Mouse (Mus musculus) monocyte, adult 5-6 weeks (primary cell): Measurements from ENCODE around the gene Mtg2. TPM values are rescaled to one million over a fixed set of nuclear protein-coding genes. Genes with fewer than 3 reads are reported as not detected.

ENCODE experiments used
- ATAC-seq: fragments of 153-309, 156-312 bp; replicated peaks from 2 replicates; pipeline ENCODE4 v1.8.0; 2017; ENCODE audit warnings: mild to moderate bottlenecking; ENCODE audit not compliant: low TSS enrichment, insufficient number of reproducible peaks, severe bottlenecking, poor library complexity, low FRiP score
- total RNA-seq: library from RNA; stranded (forward); fragments of 200-1000, 200-491, 200-594 nt; gene quantifications from 3 replicates; pipeline ENCODE4 v1.2.3, GENCODE M21; 2017

Mtg2 gene
- total RNA-seq, 1 experiment from 2014 or later, result 13.7 TPM

DNA sequence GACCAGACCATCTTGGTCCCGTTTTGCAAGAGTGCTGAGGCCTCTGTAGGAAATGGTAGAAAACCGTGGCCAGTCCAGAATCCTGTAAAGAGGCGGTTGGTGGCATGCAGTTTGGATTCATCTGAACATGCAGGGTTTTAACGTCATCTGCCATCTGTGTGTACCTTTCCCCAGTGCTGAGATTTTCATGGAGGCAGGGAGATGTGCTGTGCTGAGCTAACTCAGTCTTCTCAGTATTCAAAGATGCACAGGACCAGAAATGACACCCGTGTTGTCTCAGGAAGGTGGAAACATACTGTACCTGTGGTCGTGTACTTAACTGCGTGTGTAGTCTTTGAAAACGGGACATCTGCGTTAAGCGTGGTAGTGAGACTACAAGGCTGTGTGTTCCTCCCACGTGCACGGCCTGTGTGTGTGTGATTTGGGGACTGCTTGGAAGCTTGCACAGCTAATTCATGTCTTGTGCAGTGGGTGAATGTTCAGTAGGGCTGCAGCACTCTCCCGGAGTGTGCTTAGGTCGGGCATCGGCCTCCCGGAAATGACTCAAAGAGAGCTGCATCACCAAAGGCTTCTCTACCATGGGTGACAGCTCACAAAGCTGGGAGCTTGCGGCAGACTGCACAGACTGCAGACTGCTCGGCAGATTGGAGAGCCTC, 22.3 kb upstream of the Mtg2 start:
- ATAC-seq, result no peak

GRCm38 (mm10) chr2:180050986-180051385, 19.4 kb upstream of the Mtg2 start:
- ATAC-seq, result peak; percentile 55

GRCm38 (mm10) chr2:180051986-180052733, 18.2 kb upstream of the Mtg2 start:
- ATAC-seq, result no peak

DNA sequence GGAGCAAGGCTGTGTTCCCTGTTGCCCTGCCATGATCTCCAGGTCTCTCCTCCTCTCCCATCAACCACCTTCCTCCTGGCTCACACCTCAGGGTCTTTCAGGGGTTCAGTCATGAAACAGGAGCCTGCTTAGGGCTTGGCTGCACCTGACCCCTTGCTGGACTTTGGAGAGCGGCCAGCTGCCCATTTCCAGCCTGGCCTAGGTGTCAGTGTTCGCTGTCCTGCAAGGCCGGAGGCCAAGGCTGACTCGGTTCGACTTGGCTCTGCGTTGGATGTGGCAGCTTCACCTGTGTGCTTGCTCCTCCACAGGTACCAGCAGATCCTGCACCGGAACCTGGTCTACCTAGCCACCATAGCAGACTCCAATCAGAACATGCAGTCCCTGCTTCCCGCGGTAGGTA, 17.4 kb upstream of the Mtg2 start:
- ATAC-seq, result no peak

DNA sequence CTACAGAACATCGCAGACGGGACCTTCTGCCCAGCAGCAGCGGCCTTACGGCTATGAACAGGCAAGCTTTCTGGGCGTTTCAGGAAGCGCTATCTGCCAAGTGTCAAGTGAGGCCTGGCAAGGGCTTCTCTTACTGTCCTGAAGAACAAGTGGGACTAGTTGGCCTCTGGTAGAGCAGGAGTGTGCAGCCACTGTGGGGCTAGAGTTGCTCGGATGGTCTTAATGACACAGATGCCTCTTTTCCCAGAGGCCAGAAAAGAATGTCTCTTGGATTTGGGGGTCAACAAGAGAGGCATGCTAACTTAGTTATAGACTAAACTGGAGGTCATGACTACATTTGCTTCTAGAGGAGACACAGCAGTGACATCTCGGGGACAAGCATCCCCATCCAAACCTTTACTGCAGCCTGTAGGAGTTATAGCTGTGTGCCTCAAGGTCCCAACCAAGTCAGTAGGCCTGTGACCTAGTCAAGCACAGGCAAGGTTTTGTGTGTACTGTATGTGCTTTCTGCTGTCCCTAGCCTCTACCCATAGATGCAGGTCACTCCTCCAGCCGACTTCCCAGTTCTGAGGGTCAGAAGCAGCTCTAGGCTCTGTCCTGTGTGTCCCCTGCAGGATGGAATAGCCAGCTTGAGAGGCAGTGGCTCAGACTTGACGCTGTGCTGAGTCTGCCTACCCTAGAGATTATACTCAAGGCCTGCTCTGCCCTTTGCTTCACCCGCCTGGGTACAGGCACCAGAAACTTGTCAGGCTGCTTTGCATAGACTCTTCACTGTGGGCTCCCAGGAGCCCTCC, 6.9 kb upstream of the Mtg2 start:
- ATAC-seq, result no peak

- no peak; the same call in 1 of the 2 replicates for ATAC-seq
Measured at GRCm38 (mm10) chr2:180069770-180070480, 463 bp upstream of the Mtg2 start.

GRCm38 (mm10) chr2:180071671-180072070, 1.3 kb downstream of the Mtg2 start:
- ATAC-seq, result no peak

DNA sequence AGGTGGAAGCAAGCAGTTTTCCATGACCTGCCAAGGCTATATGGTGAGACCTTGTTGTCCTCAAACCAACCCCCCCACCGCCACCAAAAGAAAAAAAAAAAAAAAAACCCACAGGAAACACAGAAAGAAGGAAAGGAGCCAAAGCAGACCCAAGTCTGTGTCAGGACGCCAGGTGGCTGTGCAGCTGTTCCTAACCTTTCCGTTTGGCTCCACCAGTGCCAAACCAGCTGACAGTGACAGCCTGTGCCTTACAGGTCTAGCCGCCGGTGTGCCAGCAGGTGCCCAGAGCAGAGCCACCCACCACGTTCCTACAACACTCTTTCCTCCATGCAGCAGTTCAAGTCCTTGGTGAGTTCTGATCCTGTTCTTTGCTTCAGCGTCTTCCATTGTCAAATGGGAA, 2.5 kb downstream of the Mtg2 start:
- ATAC-seq, result no peak

- ATAC-seq, result no peak
Measured at GRCm38 (mm10) chr2:180077622-180078021, 7.2 kb downstream of the Mtg2 start.

- ATAC-seq, result no peak
Measured at GRCm38 (mm10) chr2:180080680-180081079, 10.3 kb downstream of the Mtg2 start.

DNA sequence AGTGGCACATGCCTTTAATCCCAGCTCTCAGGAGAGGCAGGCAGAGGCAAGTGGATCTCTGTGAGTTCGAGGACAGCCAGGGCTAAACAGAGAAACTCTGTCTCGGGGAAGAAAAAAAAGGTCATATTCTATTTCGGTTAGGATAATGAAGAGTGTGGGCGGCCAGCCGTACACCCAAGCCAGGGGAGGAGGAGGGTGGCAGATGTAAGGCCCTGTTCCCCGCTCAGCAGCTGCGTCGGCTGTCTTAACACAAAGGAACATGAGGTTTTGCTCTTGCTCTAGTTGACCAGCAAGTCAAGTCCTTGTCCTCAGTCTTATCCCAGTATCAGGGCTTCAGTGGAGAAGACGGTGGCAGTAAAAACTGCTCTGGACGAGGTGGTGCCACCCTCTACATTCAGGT, 12.7 kb downstream of the Mtg2 start:
- ATAC-seq, result no peak

DNA sequence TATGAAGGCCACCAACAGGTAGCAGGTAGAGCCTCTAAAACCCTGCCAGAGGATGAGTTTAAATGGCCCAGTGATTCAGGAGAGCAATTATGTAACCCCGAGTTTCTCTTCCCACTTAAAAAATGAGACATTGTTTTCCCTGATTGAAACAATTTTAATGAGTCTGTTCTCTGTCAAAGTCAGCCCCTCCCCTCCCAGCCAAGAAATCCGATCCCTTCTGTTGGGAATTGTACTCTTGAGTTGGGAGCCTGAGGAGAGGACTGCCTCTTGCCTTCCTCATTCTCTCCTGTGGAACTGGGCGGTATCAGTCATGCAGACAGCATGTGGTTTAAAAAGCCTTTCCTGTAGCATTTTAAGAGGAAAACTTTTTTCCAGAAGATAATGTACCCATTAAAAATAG, 14.2 kb downstream of the Mtg2 start:
- no peak for ATAC-seq

- no peak for ATAC-seq
Measured at GRCm38 (mm10) chr2:180085926-180086636, 15.7 kb downstream of the Mtg2 start.

GRCm38 (mm10) chr2:180086637-180087027, 16.2 kb downstream of the Mtg2 start:
- no peak for ATAC-seq

GRCm38 (mm10) chr2:180087472-180087871, 17.1 kb downstream of the Mtg2 start:
- no peak for ATAC-seq

DNA sequence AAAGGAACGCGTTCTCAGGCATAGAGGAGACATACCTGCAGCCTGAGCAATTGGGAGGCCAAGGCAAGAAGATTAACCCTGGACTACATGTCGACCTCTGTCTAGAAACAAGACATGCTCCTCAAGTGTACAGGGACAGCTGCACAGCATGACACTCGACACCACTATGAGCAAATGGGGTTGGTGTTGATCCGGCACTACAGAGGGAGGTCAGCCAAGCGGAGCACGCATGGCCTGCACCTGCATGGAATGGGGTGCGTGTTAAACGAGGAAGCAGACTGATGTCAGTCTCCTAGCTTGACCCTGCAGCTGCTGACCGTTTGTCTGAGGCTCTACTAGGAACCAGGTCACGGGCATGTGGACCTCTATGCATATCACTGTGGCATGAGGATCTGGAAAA, 19.9 kb downstream of the Mtg2 start:
- no peak for ATAC-seq

DNA sequence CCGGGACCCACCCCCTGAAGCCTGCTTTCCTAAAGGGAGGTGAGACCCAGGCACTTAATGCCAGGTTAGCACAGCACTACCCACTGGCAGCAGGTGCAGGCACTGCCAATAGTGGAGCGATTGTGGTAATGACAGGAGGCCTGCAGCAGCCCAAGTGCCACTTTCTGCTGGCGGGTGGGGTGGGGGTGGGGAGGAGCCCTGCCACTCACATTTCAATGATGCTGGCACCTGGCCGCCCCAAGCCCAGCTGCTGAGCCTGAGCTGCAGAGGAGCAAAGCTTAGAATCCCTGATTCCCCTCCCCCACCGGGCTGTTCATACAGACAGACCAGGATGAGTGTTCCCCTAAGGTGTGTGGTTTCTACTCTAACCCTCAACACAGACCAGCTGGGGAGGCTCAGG, 25.3 kb downstream of the Mtg2 start:
- ATAC-seq, result no peak

GRCm38 (mm10) chr2:180097585-180097984, 27.2 kb downstream of the Mtg2 start:
- ATAC-seq, result no peak
